Mouse (Mus musculus) left cerebral cortex, postnatal 10 days (tissue): Measurements from ENCODE around the gene Ddx5. TPM values are rescaled to one million over a fixed set of nuclear protein-coding genes. Genes with fewer than 3 reads are reported as not detected.
"Not testable (repeated sequence)": the region's sequence is repeated elsewhere in the genome, so short reads cannot be mapped to it uniquely, and the experiment has no call there.

Experiments used
- DNase-seq, 2 experiments: peaks; one replicate each; pipeline ENCODE4 v3.0.0; 2021 to 2022; ENCODE audit warnings: low spot score in 2 of 2, mixed read lengths in 1 of 2; ENCODE audit errors: extremely low spot score in 1 of 2
- intact Hi-C: fragments of 180-260 bp; cut with DNase I; formaldehyde crosslinking; loops from one replicate; pipeline ENCODE4 v1.15.1; 2025
- microRNA-seq: library from miRNA; unstranded; fragments of <30 nt; microRNA quantifications from one replicate; pipeline ENCODE4 v1.2.0, GENCODE M21; 2022
- total RNA-seq, 2 experiments: library from RNA; stranded (reverse); gene quantifications; 2 replicates each; pipeline ENCODE4 v1.2.3; 2021

Gene Ddx5
- total RNA-seq, 2 experiments from 2014 or later = 607 to 644 TPM

- not testable (repeated sequence) for DNase-seq
- intact Hi-C loops = loop anchor here (5.0 to 10.0 kb wide), 2 partner anchors 246 to 323 kb away; no protein-coding TSS in a partner anchor
Measured at GRCm38 (mm10) chr11:106740724-106741123, 48.3 kb downstream of the Ddx5 start.

- DNase-seq = no peak
- intact Hi-C loops = loop anchor here (2.0 kb wide), 1 partner anchor 90 kb away; no protein-coding TSS in a partner anchor
Measured at GRCm38 (mm10) chr11:106739116-106739515, 49.9 kb downstream of the Ddx5 start.

- intact Hi-C loops = no loop called here
- peak; percentile 36 to 58 for DNase-seq
Measured at GRCm38 (mm10) chr11:106737178-106737621, 51.8 kb downstream of the Ddx5 start.

- intact Hi-C loops = no loop called here
Measured at GRCm38 (mm10) chr11:106736614-106737013, 52.4 kb downstream of the Ddx5 start.

GRCm38 (mm10) chr11:106730714-106731113 is 58.3 kb downstream of the Ddx5 start:
- intact Hi-C loops = no loop called here
- DNase-seq = no peak

More at GRCm38 (mm10) chr11:106736614-106737013, 52.4 kb downstream of the Ddx5 start:
- DNase-seq = no peak

Small RNA genes lying within 50 kb of the gene (microRNA-seq; reads per million reads assigned to microRNA genes)
- gene Gm25994 (not detected), gene Mir3064 (20.7 reads per million, percentile 40 among the genes with 10 or more reads in this experiment)

Other genes with a start within 250 kb of the Ddx5 start
- 10 to 100 TPM; 86.8 to 91.8 TPM for gene Tex2, start 175.8 kb downstream of the Ddx5 start, total RNA-seq
- gene Pecam1, start 38.6 kb downstream of the Ddx5 start, total RNA-seq = 10 to 100 TPM; 19.7 to 20.1 TPM
- 1 to 10 TPM in 1 of 2 experiments, under 1 TPM in 1; 0.45 to 1.1 TPM for gene Milr1, start 38.0 kb downstream of the Ddx5 start, total RNA-seq
- gene Polg2, start 9.6 kb downstream of the Ddx5 start, total RNA-seq = 1 to 10 TPM; 4.1 to 4.6 TPM
- gene Cep95, start 67 bp upstream of the Ddx5 start, total RNA-seq = 10 to 100 TPM in 1 of 2 experiments, 1 to 10 TPM in 1; 8.7 to 10.3 TPM
- 10 to 100 TPM; 29.1 to 29.6 TPM for gene Smurf2, start 131.5 kb upstream of the Ddx5 start, total RNA-seq
- gene Kpna2, start 210.4 kb upstream of the Ddx5 start, total RNA-seq = 10 to 100 TPM; 35.5 to 45.2 TPM
- 1 to 10 TPM; 4.3 to 4.6 TPM for gene 1810010H24Rik, start 236.5 kb upstream of the Ddx5 start, total RNA-seq